Mouse (Mus musculus) brown adipose tissue, adult 24 weeks (tissue): ENCODE data around the gene R3hdm4. TPM values are rescaled to one million over a fixed set of nuclear protein-coding genes. Genes with fewer than 3 reads are reported as not detected.
A peak's percentile ranks its signal among the peaks of the same experiment; 100 is the strongest.
"Not testable (repeated sequence)": the region's sequence is repeated elsewhere in the genome, so short reads cannot be mapped to it uniquely, and the experiment has no call there.

Experiments
- H3K27ac ChIP-seq: fragments of 200-500 bp; replicated peaks from 2 replicates; pipeline ENCODE4 v1.5.1; 2012; ENCODE audit warnings: low read depth, mild to moderate bottlenecking, low read length
- H3K4me1 ChIP-seq: fragments of 200-500 bp; 2 replicates; pipeline ENCODE4 v1.6.1; 2012; ENCODE audit warnings: low read length, mixed read lengths; ENCODE audit not compliant: control insufficient read depth, insufficient read depth, insufficient read length
- H3K4me3 ChIP-seq: fragments of 200-500 bp; 2 replicates; pipeline ENCODE4 v1.5.1; 2012; ENCODE audit warnings: low read depth, mild to moderate bottlenecking, low read length, moderate library complexity; ENCODE audit not compliant: insufficient read depth
- polyA plus RNA-seq: library from polyadenylated mRNA; stranded (reverse); fragments of >200 nt; gene quantifications from 2 replicates; pipeline ENCODE4 v1.2.4, GENCODE M21; 2012; ENCODE audit not compliant: missing spikeins, insufficient read depth, insufficient read length

The R3hdm4 gene
- polyA plus RNA-seq = 55.0 and 60.7 TPM in 2 replicates

DNA sequence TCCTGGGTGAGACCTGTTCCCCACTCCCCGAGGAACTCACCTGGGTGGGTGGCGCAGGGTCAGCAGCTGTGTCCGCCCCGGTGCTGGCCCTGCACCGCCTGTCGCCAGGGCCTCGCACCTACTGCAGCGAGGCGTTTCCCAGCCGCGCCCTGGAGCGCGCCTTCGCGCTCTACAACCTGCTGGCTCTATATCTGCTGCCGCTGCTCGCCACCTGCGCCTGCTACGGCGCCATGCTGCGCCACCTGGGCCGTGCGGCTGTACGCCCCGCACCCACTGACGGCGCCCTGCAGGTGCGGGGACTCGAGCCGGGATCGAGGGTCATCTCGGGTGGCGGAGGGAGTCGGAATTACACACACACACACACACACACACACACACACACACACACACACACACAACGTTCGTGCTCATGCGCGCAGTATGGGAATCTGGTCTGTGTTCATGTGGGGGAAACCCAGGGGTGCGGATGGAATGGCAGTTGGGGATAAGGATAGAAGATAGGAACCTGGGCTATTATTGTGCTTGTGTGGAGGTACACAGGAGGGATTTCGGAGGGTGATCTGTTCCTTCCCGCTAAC lies at the start of gene R3hdm4:
R3hdm4 (minus strand) TSS at position 251 of the 578 bp plus-strand sequence.
- Histone ChIP-seq H3K27ac (no peak within 1 kb of the TSS), H3K4me3 (peak within 1 kb of the TSS; percentile 41), H3K4me1 (peaks cover 2% of the 10 kb centered on the region)

- Histone ChIP-seq H3K27ac (no peak within 1 kb of the TSS), H3K4me1 (no peaks in the 10 kb centered on the region), H3K4me3 (no peak within 1 kb of the TSS)
Observed at GRCm38 (mm10) chr10:79970415-79971182, 49.6 kb upstream of the R3hdm4 start, which contains the start of gene Grin3b. Gene Grin3b, plus strand, starts transcription at chr10:79970715.

DNA sequence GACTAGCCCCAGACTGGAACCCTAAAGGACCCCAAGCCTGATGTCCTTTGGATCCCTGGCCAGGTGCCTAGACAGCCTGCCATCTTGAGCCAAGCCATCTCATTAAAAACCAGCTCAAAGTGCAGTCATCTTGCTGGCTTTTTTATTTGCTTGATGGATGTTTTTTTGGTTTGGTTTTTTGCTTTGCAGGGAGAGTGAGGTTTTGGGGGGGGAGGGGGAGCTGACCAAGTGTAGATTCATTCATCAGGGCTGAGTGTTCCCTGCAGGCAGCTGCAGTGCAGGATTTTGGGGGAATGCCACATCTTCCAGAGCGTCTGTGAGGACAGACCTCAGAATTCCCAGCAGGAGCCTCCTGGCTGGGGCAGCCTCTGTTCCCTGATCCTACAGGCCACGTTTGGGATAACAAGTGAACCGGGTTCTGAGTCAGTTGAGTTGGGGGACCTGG lies 48.1 kb upstream of the R3hdm4 start:
- Histone ChIP-seq H3K4me3 (no peak overlapping the region), H3K27ac (no peak overlapping the region), H3K4me1 (no peaks in the 10 kb centered on the region)

GRCm38 (mm10) chr10:79968181-79968580 lies 47.2 kb upstream of the R3hdm4 start:
- Histone ChIP-seq H3K4me1 (no peaks in the 10 kb centered on the region), H3K4me3 (no peak overlapping the region), H3K27ac (no peak overlapping the region)

- Histone ChIP-seq H3K4me3 (no peak overlapping the region), H3K4me1 (no peaks in the 10 kb centered on the region), H3K27ac (no peak overlapping the region)
Observed at GRCm38 (mm10) chr10:79966886-79967400, 45.9 kb upstream of the R3hdm4 start.

GRCm38 (mm10) chr10:79965325-79965724 lies 44.3 kb upstream of the R3hdm4 start:
- Histone ChIP-seq H3K4me3 (no peak overlapping the region), H3K4me1 (no peaks in the 10 kb centered on the region), H3K27ac (no peak overlapping the region)

DNA sequence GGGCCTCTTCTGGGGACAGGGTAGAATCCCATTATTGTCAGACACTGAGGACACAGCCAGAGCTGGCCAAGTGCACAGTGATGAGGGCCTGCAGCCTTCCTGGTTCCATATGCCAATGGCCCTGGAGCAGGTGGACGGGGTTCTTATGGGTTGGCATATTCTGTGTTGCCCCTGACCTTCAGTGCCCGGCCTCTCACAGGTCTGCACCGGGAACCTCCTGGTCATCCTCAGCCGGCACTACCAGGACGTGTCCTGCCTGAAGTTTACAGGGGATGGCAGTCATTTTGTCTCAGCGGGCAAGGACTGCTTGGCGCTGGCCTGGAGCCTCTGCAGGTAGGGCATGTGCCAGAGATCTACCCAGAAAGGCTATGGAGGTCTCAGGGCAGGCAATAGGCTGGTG lies 43.7 kb upstream of the R3hdm4 start:
- Histone ChIP-seq H3K27ac (no peak overlapping the region), H3K4me3 (no peak overlapping the region), H3K4me1 (no peaks in the 10 kb centered on the region)

DNA sequence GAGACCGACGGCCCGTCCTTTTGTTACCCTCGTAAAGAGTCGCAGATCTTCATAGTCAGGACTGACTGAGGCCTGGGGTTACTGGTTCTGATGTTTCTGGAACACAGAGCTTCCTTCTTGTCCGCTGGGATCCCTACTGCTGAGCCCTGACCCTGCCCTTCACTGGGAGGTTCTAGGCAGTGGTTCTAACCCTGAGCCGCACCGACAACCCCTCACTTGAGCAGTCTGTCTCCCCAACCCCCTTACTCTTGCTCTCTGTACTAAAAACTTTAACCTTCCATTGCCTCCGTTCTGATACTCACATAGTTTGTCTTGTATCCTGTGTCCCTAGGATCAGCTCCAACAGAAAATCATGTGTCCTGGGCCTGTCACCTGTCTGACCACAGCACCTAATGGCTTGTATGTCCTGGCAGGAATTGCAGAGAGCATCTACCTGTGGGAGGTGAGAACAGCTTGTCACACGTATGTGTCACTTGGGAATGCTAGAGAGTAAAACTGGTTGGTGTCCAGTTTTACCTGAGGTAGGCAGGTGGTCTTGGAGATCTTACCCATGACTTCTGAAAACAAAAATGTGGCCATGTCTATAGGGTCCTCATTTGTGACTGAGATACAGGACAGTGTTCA lies 39.8 kb upstream of the R3hdm4 start:
- Histone ChIP-seq H3K27ac (no peak overlapping the region), H3K4me3 (peak overlapping the region; percentile 76), H3K4me1 (no peaks in the 10 kb centered on the region)

GRCm38 (mm10) chr10:79959847-79960601 lies 39.0 kb upstream of the R3hdm4 start, which contains the start of gene Wdr18:
Gene Wdr18, plus strand, starts transcription at chr10:79960152.
- peak within 1 kb of the TSS; percentile 76 for H3K4me3 ChIP-seq
- H3K27ac ChIP-seq = no peak within 1 kb of the TSS; the same call in 1 of the 2 replicates
- H3K4me1 ChIP-seq = no peaks in the 10 kb centered on the region

DNA sequence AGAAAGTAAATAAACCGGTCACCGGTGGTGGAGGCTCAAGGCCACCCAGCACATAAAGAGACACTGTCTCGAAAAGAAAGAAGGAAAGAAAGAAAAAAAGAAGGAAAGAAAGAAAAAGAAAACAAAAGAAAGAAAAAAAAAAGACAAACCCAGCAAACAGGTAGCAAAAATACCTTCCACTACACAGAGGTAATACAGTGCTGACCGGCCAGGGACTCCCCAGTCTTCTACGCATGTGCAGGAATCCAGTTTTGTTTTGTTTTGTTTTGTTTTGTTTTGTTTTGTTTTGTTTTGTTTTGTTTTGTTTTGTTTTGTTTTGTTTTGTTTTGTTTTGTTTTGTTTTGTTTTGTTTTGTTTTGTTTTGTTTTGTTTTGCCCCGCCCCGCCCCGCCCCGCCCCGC lies 38.4 kb upstream of the R3hdm4 start:
- not testable (repeated sequence) for H3K4me1 ChIP-seq, H3K4me3 ChIP-seq, H3K27ac ChIP-seq

DNA sequence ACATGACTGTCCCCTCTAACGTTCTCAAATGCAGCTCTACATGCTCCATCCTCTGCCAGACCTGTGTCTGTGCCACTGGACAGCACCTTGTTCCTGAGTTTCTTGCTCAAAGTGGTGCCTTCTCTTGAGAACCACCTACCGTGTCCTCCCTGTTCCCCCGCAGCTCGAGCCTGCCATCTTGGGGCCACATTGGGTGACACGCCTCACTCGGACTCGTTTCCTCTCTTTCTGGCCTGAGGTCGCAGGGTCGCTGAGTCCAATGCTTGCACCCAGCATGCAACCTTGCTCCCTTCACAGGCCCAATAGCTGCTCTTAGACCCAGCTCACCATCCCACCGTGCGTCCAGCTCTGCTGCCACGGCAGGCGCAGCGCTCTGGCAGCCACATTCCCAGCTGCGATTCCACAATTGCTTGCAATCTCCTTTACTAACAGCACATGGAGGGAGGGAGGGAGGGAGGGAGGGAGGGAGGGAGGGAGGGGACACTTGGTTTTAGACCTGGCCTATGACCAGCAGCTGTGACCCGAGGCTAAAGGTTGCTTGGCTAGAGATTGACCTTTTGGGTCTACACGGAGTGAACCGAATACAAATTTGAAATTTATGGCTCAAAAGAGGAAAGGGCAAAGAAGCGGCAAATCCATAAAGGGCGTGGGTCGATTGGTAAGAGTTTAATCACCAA lies 37.3 kb upstream of the R3hdm4 start:
- peak overlapping the region; percentile 21; the same call in 1 of the 2 replicates for H3K4me3 ChIP-seq
- H3K4me1 ChIP-seq = no peaks in the 10 kb centered on the region
- no peak overlapping the region for H3K27ac ChIP-seq

DNA sequence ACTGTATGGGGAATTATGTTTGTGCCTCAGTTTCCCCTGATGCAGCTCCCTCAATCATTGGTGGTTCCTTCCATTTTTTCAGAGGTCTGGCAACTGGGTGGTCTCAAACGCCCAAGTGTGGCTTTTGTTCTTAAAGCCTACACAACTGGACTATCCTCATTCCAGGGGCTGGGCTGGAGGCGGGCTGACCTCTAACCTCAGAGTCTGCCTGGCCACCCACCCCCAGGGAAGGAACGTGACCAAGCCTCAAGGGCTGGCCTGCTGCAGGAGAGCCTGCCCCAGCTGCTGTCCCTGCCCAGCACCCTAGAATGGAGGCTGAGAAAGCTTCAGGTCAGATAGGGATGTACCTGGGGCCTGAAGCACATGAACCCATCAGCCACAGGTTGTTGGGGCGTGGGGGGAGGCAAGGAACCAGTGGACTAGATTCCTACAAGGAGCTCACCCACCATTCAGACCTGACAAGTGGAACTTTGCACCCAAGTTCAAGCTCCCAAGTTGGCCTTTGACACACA lies 35.7 kb upstream of the R3hdm4 start:
- no peak overlapping the region for H3K4me3 ChIP-seq
- no peak overlapping the region for H3K27ac ChIP-seq
- H3K4me1 ChIP-seq = no peaks in the 10 kb centered on the region

DNA sequence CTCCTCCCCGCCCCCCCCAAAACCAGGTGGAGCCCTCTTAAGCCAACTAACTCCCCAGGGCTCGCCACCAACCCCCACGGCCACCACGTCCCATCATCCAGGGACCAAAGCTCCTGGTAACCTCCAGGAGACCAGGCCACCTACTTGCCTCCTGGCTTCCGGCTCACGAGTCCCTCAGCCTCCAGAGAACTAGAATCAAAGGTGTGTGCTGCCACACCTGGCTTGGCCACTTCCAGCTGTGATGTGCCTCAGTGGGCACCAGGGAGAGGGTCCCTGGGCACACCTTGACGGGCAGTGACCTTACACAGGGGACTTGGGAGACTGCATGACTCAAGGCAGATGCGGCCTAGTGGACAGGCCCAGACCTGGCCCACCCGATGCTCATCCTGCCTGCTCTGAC lies 34.7 kb upstream of the R3hdm4 start:
- Histone ChIP-seq H3K4me3 (no peak overlapping the region), H3K27ac (no peak overlapping the region), H3K4me1 (no peaks in the 10 kb centered on the region)

- Histone ChIP-seq H3K4me3 (no peak overlapping the region), H3K27ac (no peak overlapping the region), H3K4me1 (no peaks in the 10 kb centered on the region)
Observed at GRCm38 (mm10) chr10:79953946-79954345, 32.9 kb upstream of the R3hdm4 start.
